Mouse (Mus musculus) layer of hippocampus, postnatal 14 days (tissue): Measurements from ENCODE around the gene Rhno1. TPM values are rescaled to one million over a fixed set of nuclear protein-coding genes. Genes with fewer than 3 reads are reported as not detected.

ENCODE experiments used
- total RNA-seq, 2 experiments: library from RNA; stranded (reverse); gene quantifications; 2 replicates each; pipeline ENCODE4 v1.2.3; 2021

Gene Rhno1
- total RNA-seq, 2 experiments from 2014 or later, result 18.9 to 19.6 TPM

Other genes with a start within 250 kb of the Rhno1 start
- gene Tspan9, start 219.3 kb downstream of the Rhno1 start, total RNA-seq, result 10 to 100 TPM; 62.9 to 72.9 TPM
- under 1 TPM; 0.62 to 0.98 TPM for gene Tead4, start 62.1 kb downstream of the Rhno1 start, total RNA-seq
- 10 to 100 TPM; 21.7 to 23.3 TPM for gene Tulp3, start 7.1 kb downstream of the Rhno1 start, total RNA-seq
- 1 to 10 TPM; 3.8 to 4.1 TPM for gene Foxm1, start 56 bp upstream of the Rhno1 start, total RNA-seq
- gene Tex52, start 12.5 kb upstream of the Rhno1 start, total RNA-seq, result under 1 TPM; 0.67 to 0.74 TPM
- not detected for gene Gm44596, start 12.6 kb upstream of the Rhno1 start, total RNA-seq
- 10 to 100 TPM in 1 of 2 experiments, 1 to 10 TPM in 1; 8.4 to 10.7 TPM for gene Nrip2, start 36.4 kb upstream of the Rhno1 start, total RNA-seq
- gene Itfg2, start 62.0 kb upstream of the Rhno1 start, total RNA-seq, result 10 to 100 TPM; 18.5 to 29.9 TPM
- gene Fkbp4, start 75.8 kb upstream of the Rhno1 start, total RNA-seq, result 100 to 1,000 TPM in 1 of 2 experiments, 10 to 100 TPM in 1; 90.5 to 105 TPM
- gene Pzp, start 163.8 kb upstream of the Rhno1 start, total RNA-seq, result not detected
- 10 to 100 TPM in 1 of 2 experiments, 1 to 10 TPM in 1; 6.1 to 10.0 TPM for gene A2ml1, start 218.7 kb upstream of the Rhno1 start, total RNA-seq